Mouse (Mus musculus) frontal cortex, postnatal 36 days (tissue): ENCODE results near the gene Hras.

Experiments used
- DNase-seq, 2 experiments: peaks; one replicate each; pipeline ENCODE4 v3.0.0; 2022; ENCODE audit warnings: low spot score in 2 of 2

Hras gene

GRCm38 (mm10) chr7:141213605-141214235 lies 19.9 kb upstream of the Hras start, which contains the start of gene Lmntd2:
TSS of gene Lmntd2 (minus strand) at chr7:141214080.
- no peak for DNase-seq

GRCm38 (mm10) chr7:141213133-141213532 lies 19.3 kb upstream of the Hras start:
- no peak for DNase-seq

GRCm38 (mm10) chr7:141210606-141211131 lies 16.9 kb upstream of the Hras start:
- DNase-seq: no peak

DNA sequence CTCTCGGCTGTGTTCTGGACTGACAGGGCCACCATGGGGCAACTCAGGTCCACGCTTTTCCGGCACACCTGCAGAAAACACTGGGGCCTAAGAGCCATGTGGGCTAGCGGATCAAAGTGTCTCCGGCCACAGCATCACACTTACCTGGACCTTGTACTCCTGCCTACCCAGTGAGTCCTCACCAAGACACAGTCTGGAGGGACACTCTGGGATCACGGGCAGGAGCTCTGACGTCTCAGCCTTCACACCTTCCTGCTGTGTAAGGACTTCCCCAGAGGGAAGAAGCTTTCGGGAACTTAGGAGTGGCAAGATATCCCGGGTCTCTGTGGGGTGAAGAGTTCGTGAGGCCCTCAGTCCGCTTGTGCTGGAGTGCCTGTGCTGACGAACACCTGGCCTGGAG lies 16.3 kb upstream of the Hras start:
- no peak for DNase-seq

GRCm38 (mm10) chr7:141209526-141209925 lies 15.7 kb upstream of the Hras start:
- DNase-seq: no peak

DNA sequence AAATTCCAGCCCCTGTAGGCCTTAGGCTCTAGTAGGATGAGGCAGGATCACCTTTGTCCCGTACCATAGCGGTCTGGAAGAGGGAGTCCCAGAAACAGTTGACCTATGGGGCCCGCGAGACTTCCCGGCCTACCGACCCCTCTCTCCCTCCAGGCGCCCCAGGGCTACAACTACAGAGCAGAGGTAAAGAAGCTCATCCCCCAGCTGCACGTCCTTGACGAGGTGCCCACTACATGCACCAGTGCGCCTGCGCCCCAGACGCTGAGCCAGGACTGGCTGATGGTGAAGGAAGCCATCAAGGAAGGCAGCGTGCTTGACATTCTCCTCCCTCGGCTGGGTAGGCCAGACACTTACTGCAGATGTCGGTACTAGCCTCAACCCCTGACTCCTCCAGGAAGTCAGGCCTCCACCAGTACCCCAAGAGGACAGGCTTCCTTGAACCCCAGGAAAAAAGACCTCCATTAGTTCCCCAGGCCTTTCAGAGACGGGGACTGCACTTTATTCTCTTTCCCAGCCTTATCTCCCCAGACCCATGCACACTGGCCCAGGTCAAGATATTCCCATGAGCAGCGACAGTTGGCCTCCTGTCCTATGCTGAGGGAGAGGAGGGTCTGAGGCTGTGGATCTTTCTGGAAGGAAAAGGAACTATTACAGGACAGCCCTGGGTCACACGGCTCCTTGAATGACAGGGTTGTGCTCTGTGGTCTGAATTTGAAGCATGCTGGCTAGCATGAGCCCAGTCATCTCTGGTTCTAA lies 12.6 kb upstream of the Hras start:
- DNase-seq: no peak

- DNase-seq: no peak
Measured at GRCm38 (mm10) chr7:141205504-141205903, 11.7 kb upstream of the Hras start.

GRCm38 (mm10) chr7:141204546-141204945 lies 10.7 kb upstream of the Hras start:
- no peak for DNase-seq

DNA sequence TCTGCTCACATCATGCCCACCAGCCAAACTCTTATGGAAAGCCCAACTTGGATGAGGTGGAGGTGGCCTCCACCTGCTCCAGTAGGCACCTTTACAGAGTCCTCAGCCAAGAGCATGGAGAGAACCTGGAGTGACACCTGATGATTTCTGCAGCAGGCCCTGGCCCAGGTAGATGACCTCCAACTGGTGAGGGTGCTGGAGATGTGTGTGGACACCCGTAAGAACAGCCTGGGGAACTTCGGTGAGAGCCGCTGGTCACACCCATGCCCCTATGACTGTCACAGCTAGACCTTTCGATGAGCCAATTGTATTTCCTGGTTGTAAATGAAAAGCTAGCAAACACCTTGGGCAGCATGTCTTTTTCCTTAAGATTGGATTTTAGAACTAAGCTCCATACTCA lies 4.3 kb upstream of the Hras start:
- DNase-seq: no peak

- no peak for DNase-seq
Measured at GRCm38 (mm10) chr7:141196619-141197282, 2.9 kb upstream of the Hras start.

DNA sequence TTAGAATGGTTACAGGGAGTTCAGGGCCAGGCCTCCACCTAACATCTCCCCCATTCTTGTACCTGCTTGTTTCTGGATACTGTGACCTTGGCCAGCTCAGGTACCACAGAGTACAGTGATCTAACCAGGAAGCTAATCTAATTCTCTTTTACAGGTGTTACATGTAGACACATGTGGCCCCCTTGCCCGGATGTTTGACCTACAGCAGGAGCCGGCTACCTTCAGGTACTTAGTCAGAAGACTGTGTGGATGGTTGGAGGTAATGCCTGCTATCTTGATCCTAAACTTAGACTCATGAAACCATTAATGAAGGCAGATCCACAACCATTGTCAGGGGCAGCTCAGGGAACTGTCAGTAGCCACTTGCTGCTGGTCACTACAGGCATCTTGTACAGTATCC lies 1.9 kb upstream of the Hras start:
- DNase-seq: no peak

- peak; percentile 73 to 89 for DNase-seq
Measured at GRCm38 (mm10) chr7:141194830-141195229, 1.0 kb upstream of the Hras start.

DNA sequence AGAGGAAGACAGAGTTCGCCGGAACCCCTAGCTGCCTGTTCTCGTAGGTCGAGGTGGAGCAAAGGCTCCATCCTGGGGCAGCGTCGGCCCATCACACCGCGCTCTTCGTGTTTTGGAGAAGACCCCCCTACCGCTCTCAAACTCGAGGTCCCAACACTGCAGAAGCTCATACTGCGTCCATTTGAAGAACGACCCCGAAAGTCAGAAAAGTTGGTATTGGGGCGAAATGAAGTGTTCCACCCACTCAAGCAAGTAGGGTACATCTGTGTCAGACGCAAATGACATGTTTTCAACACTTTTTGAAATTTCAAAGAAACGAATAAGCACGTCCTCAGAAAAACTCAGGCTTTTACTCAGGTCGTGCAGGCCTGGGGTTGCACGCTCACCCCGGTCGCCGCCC lies 604 bp upstream of the Hras start:
- DNase-seq: no peak

- DNase-seq: peak; percentile 34 to 42
Measured at GRCm38 (mm10) chr7:141193348-141193856, 403 bp downstream of the Hras start.

- DNase-seq: no peak
Measured at GRCm38 (mm10) chr7:141192776-141193347, 943 bp downstream of the Hras start.

DNA sequence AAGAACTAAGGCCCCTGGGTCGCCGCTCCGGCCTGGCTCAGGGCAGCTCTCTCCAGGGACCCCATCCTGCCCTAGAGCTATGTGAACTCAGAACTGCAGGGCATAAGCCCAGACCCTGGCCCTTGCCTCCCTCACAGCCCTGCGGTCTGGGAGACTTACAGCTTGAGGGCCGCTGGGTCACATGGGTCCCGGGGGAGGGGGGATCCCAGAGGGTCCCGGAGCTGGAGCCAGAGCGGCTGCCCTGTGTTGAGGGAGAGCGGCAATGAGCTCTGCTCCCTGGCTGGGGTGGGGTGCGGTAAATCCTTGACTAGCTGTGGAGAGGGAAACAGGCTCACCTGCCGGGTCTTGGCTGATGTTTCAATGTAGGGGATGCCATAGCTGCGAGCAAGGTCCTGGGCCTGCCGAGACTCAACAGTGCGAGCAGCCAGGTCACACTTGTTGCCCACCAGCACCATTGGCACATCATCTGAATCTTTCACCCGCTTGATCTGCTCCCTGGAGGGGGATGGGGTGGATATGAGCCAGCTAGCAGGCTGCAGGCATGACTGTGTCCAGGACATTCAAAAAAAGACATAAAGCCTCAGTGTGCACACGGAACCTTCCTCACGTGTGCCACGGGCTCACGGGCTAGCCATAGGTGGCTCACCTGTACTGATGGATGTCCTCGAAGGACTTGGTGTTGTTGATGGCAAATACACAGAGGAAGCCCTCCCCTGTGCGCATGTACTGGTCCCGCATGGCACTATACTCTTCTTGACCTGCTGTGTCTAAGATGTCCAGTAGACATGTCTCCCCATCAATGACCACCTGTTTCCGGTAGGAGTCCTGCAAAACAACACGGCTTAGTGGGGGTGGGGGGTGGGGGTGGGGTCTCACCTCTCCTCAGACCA lies 1.8 kb downstream of the Hras start:
- no peak for DNase-seq

DNA sequence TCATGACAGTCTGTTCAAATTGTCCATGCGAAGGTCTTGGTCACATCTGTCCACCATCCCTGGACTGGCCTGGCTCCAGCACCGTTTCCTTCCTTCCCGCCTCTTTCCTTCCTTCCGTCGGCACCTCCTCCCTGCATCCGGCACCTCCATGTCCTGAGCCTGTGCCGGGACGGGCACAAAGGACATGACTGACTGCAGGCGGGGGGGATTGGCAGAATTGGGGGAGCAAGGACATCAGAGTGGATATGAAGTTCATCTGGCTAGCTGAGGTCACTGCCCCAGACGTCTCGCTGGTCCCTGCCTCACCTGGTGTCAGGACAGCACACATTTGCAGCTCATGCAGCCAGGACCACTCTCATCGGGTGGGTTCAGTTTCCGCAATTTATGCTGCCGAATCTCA lies 2.8 kb downstream of the Hras start:
- DNase-seq: no peak

- no peak for DNase-seq
Measured at GRCm38 (mm10) chr7:141190220-141190619, 3.6 kb downstream of the Hras start.

GRCm38 (mm10) chr7:141188733-141189132 lies 5.1 kb downstream of the Hras start:
- DNase-seq: no peak

DNA sequence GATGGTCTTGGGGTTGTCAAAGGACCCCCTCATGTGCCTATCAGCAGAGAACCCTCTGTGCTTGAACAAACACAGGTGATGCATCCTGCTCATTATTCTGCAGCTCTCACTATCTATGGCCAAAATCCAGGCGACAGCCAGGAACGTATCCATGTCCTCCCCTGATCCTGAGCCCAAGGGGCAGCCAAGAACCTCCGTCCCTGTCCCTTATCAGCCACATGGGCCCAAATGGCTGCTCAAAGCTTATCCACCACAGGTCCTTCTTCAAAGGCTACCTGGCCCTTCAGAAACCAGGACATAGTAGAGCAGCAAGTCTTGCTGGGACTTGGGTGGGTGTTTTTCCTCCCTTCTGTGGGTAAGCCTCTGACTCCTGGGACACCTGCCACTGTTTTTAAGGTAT lies 5.6 kb downstream of the Hras start:
- DNase-seq: no peak

DNA sequence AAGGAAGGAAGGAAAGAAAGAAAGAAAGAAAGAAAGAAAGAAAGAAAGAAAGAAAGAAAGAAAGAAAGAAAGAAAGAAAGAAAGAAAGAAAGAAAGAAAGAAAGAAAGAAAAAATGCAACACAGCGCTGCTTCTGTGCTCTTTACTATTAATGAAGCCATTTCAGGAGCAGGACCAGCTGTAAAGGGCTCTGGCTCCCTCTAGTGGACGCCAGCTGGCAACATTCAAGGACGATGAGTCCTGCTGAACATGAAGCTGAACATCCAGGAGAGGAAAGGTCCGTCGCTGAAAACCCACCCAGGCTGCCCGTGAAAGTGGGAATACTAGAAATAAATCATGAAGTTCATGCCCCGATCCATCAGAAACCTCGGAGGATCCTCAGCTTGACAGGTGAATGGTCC lies 17.6 kb downstream of the Hras start:
- DNase-seq: peak; percentile 84 to 91
